Mouse (Mus musculus): ENCODE results near the gene Syf2. TPM values are rescaled to one million over a fixed set of nuclear protein-coding genes. Genes with fewer than 3 reads are reported as not detected.
A peak's percentile ranks its signal among the peaks of the same experiment; 100 is the strongest.
"Not testable (repeated sequence)": the region's sequence is repeated elsewhere in the genome, so short reads cannot be mapped to it uniquely, and the experiment has no call there.

Syf2 gene
- polyA plus RNA-seq, 1 experiment from 2014 or later: 69.8 TPM

- not testable (repeated sequence) for DNase-seq (ENCODE audit: low spot score); H3K27ac ChIP-seq (replicated peaks; ENCODE audit: low read depth, low read length); H3K9ac ChIP-seq (ENCODE audit: low read length); H3K9me3 ChIP-seq (ENCODE audit: control insufficient read depth, low read length); ATAC-seq (ENCODE audit: insufficient number of reproducible peaks, low FRiP score, low TSS enrichment, low read depth); H3K27me3 ChIP-seq (ENCODE audit: control insufficient read depth, insufficient read depth, low read length); H3K4me2 ChIP-seq (ENCODE audit: low read depth, severe bottlenecking); H3K4me3 ChIP-seq (ENCODE audit: low read depth, low read length); H3K4me1 ChIP-seq (ENCODE audit: control insufficient read depth, insufficient read depth, low read length)
- 94% methylated on average over 6 of the region's 8 CpGs for WGBS
- peaks cover 14% of the 10 kb centered on the region; the same call in 1 of the 2 replicates for H3K36me3 ChIP-seq (ENCODE audit: control insufficient read depth, insufficient read depth, low read length)
Measured at GRCm38 (mm10) chr4:134911406-134911805, 19.3 kb upstream of the Syf2 start.

- no peak for ATAC-seq (ENCODE audit: insufficient number of reproducible peaks, low FRiP score, low TSS enrichment, low read depth)
- WGBS: 32% methylated on average over 3 of the region's 3 CpGs
- Histone ChIP-seq H3K4me1 (ENCODE audit: control insufficient read depth, insufficient read depth, low read length) (0 out of 2 replicates have a peak, but pooled peaks cover 2% of the 10 kb centered on the region), H3K4me3 (ENCODE audit: low read depth, low read length) (0 out of 2 replicates have a peak overlapping the region, but pooled peaks have one; percentile 12), H3K36me3 (ENCODE audit: control insufficient read depth, insufficient read depth, low read length) (peaks cover 10% of the 10 kb centered on the region; the same call in 1 of the 2 replicates), H3K27ac (replicated peaks; ENCODE audit: low read depth, low read length) (no peak overlapping the region), H3K9me3 (ENCODE audit: control insufficient read depth, low read length) (no peaks in the 10 kb centered on the region), H3K27me3 (ENCODE audit: control insufficient read depth, insufficient read depth, low read length) (no peaks in the 10 kb centered on the region), H3K4me2 (ENCODE audit: low read depth, severe bottlenecking) (peak overlapping the region; percentile 77; the same call in 1 of the 2 replicates), H3K9ac (ENCODE audit: low read length) (no peak overlapping the region)
- peak; percentile 87 for DNase-seq (ENCODE audit: low spot score)
Measured at GRCm38 (mm10) chr4:134913413-134913812, 17.3 kb upstream of the Syf2 start.

GRCm38 (mm10) chr4:134914122-134914863 is 16.4 kb upstream of the Syf2 start:
- peak overlapping the region; percentile 77 for H3K4me2 ChIP-seq (ENCODE audit: low read depth, severe bottlenecking)
- 0 out of 2 replicates have a peak, but pooled peaks cover 2% of the 10 kb centered on the region for H3K4me1 ChIP-seq (ENCODE audit: control insufficient read depth, insufficient read depth, low read length)
- H3K36me3 ChIP-seq (ENCODE audit: control insufficient read depth, insufficient read depth, low read length): peaks cover 5% of the 10 kb centered on the region; the same call in 1 of the 2 replicates
- 1% methylated on average over 43 of the region's 43 CpGs for WGBS
- ATAC-seq (ENCODE audit: insufficient number of reproducible peaks, low FRiP score, low TSS enrichment, low read depth): peak; percentile 23; the same call in 1 of the 2 replicates
- no peaks in the 10 kb centered on the region for H3K9me3 ChIP-seq (ENCODE audit: control insufficient read depth, low read length)
- no peaks in the 10 kb centered on the region for H3K27me3 ChIP-seq (ENCODE audit: control insufficient read depth, insufficient read depth, low read length)
- no peak for DNase-seq (ENCODE audit: low spot score)
- peak overlapping the region; percentile 86 for H3K9ac ChIP-seq (ENCODE audit: low read length)
- peak overlapping the region; percentile 92 for H3K4me3 ChIP-seq (ENCODE audit: low read depth, low read length)
- H3K27ac ChIP-seq (replicated peaks; ENCODE audit: low read depth, low read length): peak overlapping the region; percentile 76

GRCm38 (mm10) chr4:134914864-134915209 is 15.9 kb upstream of the Syf2 start, which contains the start of gene Tmem50a:
Gene Tmem50a (minus strand): TSS chr4:134915024.
- ATAC-seq (ENCODE audit: insufficient number of reproducible peaks, low FRiP score, low TSS enrichment, low read depth) (peak; percentile 84), DNase-seq (ENCODE audit: low spot score) (peak; percentile 94)
- Histone ChIP-seq H3K4me1 (ENCODE audit: control insufficient read depth, insufficient read depth, low read length) (0 out of 2 replicates have a peak, but pooled peaks cover 2% of the 10 kb centered on the region), H3K36me3 (ENCODE audit: control insufficient read depth, insufficient read depth, low read length) (peaks cover 3% of the 10 kb centered on the region; the same call in 1 of the 2 replicates), H3K27me3 (ENCODE audit: control insufficient read depth, insufficient read depth, low read length) (no peaks in the 10 kb centered on the region), H3K4me3 (ENCODE audit: low read depth, low read length) (peak within 1 kb of the TSS; percentile 92), H3K27ac (replicated peaks; ENCODE audit: low read depth, low read length) (peak within 1 kb of the TSS; percentile 76), H3K9me3 (ENCODE audit: control insufficient read depth, low read length) (no peaks in the 10 kb centered on the region), H3K4me2 (ENCODE audit: low read depth, severe bottlenecking) (peak within 1 kb of the TSS; percentile 77), H3K9ac (ENCODE audit: low read length) (peak within 1 kb of the TSS; percentile 86)
- WGBS: 0% methylated on average over 25 of the region's 25 CpGs

- peak overlapping the region; percentile 77 for H3K4me2 ChIP-seq (ENCODE audit: low read depth, severe bottlenecking)
- no peak overlapping the region for H3K27ac ChIP-seq (replicated peaks; ENCODE audit: low read depth, low read length)
- no peak for ATAC-seq (ENCODE audit: insufficient number of reproducible peaks, low FRiP score, low TSS enrichment, low read depth)
- peak; percentile 31 for DNase-seq (ENCODE audit: low spot score)
- peak overlapping the region; percentile 92 for H3K4me3 ChIP-seq (ENCODE audit: low read depth, low read length)
- H3K9ac ChIP-seq (ENCODE audit: low read length): no peak overlapping the region
- 62% methylated on average over 14 of the region's 14 CpGs for WGBS
- 0 out of 2 replicates have a peak, but pooled peaks cover 2% of the 10 kb centered on the region for H3K4me1 ChIP-seq (ENCODE audit: control insufficient read depth, insufficient read depth, low read length)
- H3K36me3 ChIP-seq (ENCODE audit: control insufficient read depth, insufficient read depth, low read length): peaks cover 3% of the 10 kb centered on the region; the same call in 1 of the 2 replicates
- no peaks in the 10 kb centered on the region for H3K9me3 ChIP-seq (ENCODE audit: control insufficient read depth, low read length)
- H3K27me3 ChIP-seq (ENCODE audit: control insufficient read depth, insufficient read depth, low read length): no peaks in the 10 kb centered on the region
Measured at GRCm38 (mm10) chr4:134915223-134916050, 15.3 kb upstream of the Syf2 start.

- no peak for DNase-seq (ENCODE audit: low spot score)
- no peak for ATAC-seq (ENCODE audit: insufficient number of reproducible peaks, low FRiP score, low TSS enrichment, low read depth)
- WGBS: 74% methylated on average over 3 of the region's 3 CpGs
- H3K4me3 ChIP-seq (ENCODE audit: low read depth, low read length): no peak overlapping the region
- 0 out of 2 replicates have a peak, but pooled peaks cover 2% of the 10 kb centered on the region for H3K4me1 ChIP-seq (ENCODE audit: control insufficient read depth, insufficient read depth, low read length)
- no peak overlapping the region for H3K9ac ChIP-seq (ENCODE audit: low read length)
- no peaks in the 10 kb centered on the region for H3K36me3 ChIP-seq (ENCODE audit: control insufficient read depth, insufficient read depth, low read length)
- H3K27me3 ChIP-seq (ENCODE audit: control insufficient read depth, insufficient read depth, low read length): no peaks in the 10 kb centered on the region
- H3K27ac ChIP-seq (replicated peaks; ENCODE audit: low read depth, low read length): no peak overlapping the region
- no peak overlapping the region for H3K4me2 ChIP-seq (ENCODE audit: low read depth, severe bottlenecking)
- H3K9me3 ChIP-seq (ENCODE audit: control insufficient read depth, low read length): no peaks in the 10 kb centered on the region
Measured at GRCm38 (mm10) chr4:134917194-134917593, 13.5 kb upstream of the Syf2 start.

- no peak overlapping the region for H3K27ac ChIP-seq (replicated peaks; ENCODE audit: low read depth, low read length)
- H3K4me2 ChIP-seq (ENCODE audit: low read depth, severe bottlenecking): no peak overlapping the region
- 70% methylated on average over 7 of the region's 7 CpGs for WGBS
- DNase-seq (ENCODE audit: low spot score): no peak
- H3K27me3 ChIP-seq (ENCODE audit: control insufficient read depth, insufficient read depth, low read length): no peaks in the 10 kb centered on the region
- H3K9ac ChIP-seq (ENCODE audit: low read length): no peak overlapping the region
- no peaks in the 10 kb centered on the region for H3K36me3 ChIP-seq (ENCODE audit: control insufficient read depth, insufficient read depth, low read length)
- H3K9me3 ChIP-seq (ENCODE audit: control insufficient read depth, low read length): no peaks in the 10 kb centered on the region
- ATAC-seq (ENCODE audit: insufficient number of reproducible peaks, low FRiP score, low TSS enrichment, low read depth): no peak
- 0 out of 2 replicates have a peak, but pooled peaks cover 2% of the 10 kb centered on the region for H3K4me1 ChIP-seq (ENCODE audit: control insufficient read depth, insufficient read depth, low read length)
- no peak overlapping the region for H3K4me3 ChIP-seq (ENCODE audit: low read depth, low read length)
Measured at GRCm38 (mm10) chr4:134918381-134918780, 12.3 kb upstream of the Syf2 start.
